Mouse (Mus musculus) myocyte (in vitro differentiated cells): ENCODE results near the gene Prkrip1. TPM values are rescaled to one million over a fixed set of nuclear protein-coding genes. Genes with fewer than 3 reads are reported as not detected.

Experiments used
- H3K27me3 ChIP-seq: one replicate; pipeline ENCODE4 v1.6.1; 2011; ENCODE audit not compliant: control insufficient read depth, insufficient read depth, insufficient read length
- H3K36me3 ChIP-seq: one replicate; pipeline ENCODE4 v1.6.1; 2011; ENCODE audit not compliant: control insufficient read depth, insufficient read depth
- H3K4me2 ChIP-seq: one replicate; pipeline ENCODE4 v1.6.1; 2011; ENCODE audit warnings: low read depth, control low read depth
- H3K4me3 ChIP-seq: one replicate; pipeline ENCODE4 v1.5.1; 2011; ENCODE audit warnings: mild to moderate bottlenecking, control low read depth, moderate library complexity
- H3K79me2 ChIP-seq: one replicate; pipeline ENCODE4 v1.6.1; 2011; ENCODE audit not compliant: control insufficient read depth, insufficient read depth
- H3ac ChIP-seq: one replicate; pipeline ENCODE4 v1.6.1; 2011; ENCODE audit not compliant: control insufficient read depth, insufficient read length
- CEBPB ChIP-seq: IDR thresholded peaks from 2 replicates; pipeline ENCODE4 v1.6.1; 2011; ENCODE audit warnings: mild to moderate bottlenecking, moderate library complexity; ENCODE audit not compliant: poor library complexity, insufficient read depth, severe bottlenecking
- E2F4 ChIP-seq: IDR thresholded peaks from one replicate; pipeline ENCODE4 v1.6.1; 2011; ENCODE audit warnings: mild to moderate bottlenecking, control low read depth, moderate library complexity; ENCODE audit not compliant: insufficient read depth
- MAX ChIP-seq: IDR thresholded peaks from one replicate; pipeline ENCODE4 v1.6.1; 2011; ENCODE audit warnings: low read depth, mild to moderate bottlenecking, control low read depth
- MYOD1 ChIP-seq, 3 experiments: IDR thresholded peaks; one replicate each; pipeline ENCODE4 v1.6.1; 2011; ENCODE audit warnings: control low read depth in 2 of 3, low read depth in 2 of 3, mild to moderate bottlenecking in 2 of 3, moderate library complexity in 1 of 3; ENCODE audit not compliant: insufficient read length in 2 of 3, control insufficient read depth in 1 of 3
- MYOG ChIP-seq, 3 experiments: IDR thresholded peaks; one replicate each; pipeline ENCODE4 v1.6.1; 2011; ENCODE audit warnings: control low read depth in 2 of 3, low read depth in 2 of 3, mild to moderate bottlenecking in 2 of 3; ENCODE audit not compliant: insufficient read length in 2 of 3, control insufficient read depth in 1 of 3, insufficient read depth in 1 of 3
- POLR2A ChIP-seq: IDR thresholded peaks from one replicate; pipeline ENCODE4 v1.6.1; 2011; ENCODE audit warnings: low read depth, mild to moderate bottlenecking, control low read depth, moderate library complexity; ENCODE audit not compliant: insufficient read length
- POLR2AphosphoS2 ChIP-seq: IDR thresholded peaks from one replicate; pipeline ENCODE4 v1.6.1; 2011; ENCODE audit warnings: low read depth, control low read depth; ENCODE audit not compliant: insufficient read length
- REST ChIP-seq: IDR thresholded peaks from one replicate; pipeline ENCODE4 v1.6.1; 2011; ENCODE audit warnings: mild to moderate bottlenecking, control low read depth, moderate library complexity; ENCODE audit not compliant: insufficient read depth, insufficient read length
- SRF ChIP-seq: IDR thresholded peaks from one replicate; pipeline ENCODE4 v1.6.1; 2011; ENCODE audit warnings: low read depth; ENCODE audit not compliant: control insufficient read depth, insufficient read length
- TCF12 ChIP-seq: IDR thresholded peaks from one replicate; pipeline ENCODE4 v1.6.1; 2011; ENCODE audit warnings: mild to moderate bottlenecking, control low read depth; ENCODE audit not compliant: poor library complexity, insufficient read depth, severe bottlenecking
- TCF3 ChIP-seq: IDR thresholded peaks from one replicate; pipeline ENCODE4 v1.6.1; 2011; ENCODE audit warnings: low read depth, control low read depth; ENCODE audit not compliant: insufficient read length
- USF1 ChIP-seq: IDR thresholded peaks from one replicate; pipeline ENCODE4 v1.6.1; 2011; ENCODE audit warnings: low read depth, mild to moderate bottlenecking, control low read depth, moderate library complexity
- polyA plus RNA-seq: library from polyadenylated mRNA; unstranded; fragments of >200 nt; fragmentation: generic; extraction: Trizol; gene quantifications from one replicate; pipeline ENCODE4 v1.2.1, GENCODE M21; 2012; ENCODE audit warnings: missing spikeins

Gene Prkrip1
- polyA plus RNA-seq, 1 experiment = 58.4 TPM

DNA sequence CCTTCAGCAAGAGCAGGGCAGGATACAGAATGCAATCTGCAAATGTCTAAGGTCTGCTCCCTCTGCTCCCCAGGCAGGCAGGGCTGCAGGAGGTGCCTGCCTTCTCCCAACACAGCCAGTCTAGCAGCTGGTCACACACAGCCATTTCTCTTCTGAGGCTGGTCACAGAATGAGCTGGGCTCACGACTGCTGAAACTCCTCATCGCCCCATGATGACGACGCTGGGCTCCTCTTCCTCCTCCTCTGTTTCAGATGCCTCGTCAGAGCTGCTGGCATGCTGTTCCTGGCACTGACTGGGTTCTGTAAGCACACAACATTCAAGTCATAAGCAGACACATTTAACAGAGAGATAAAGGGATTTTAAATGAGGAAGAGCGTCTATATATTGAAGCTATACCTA lies 17.6 kb downstream of the Prkrip1 start:
- Histone ChIP-seq H3K79me2 (no peaks in the 10 kb centered on the region), H3K36me3 (peaks cover 26% of the 10 kb centered on the region), H3K4me2 (no peak overlapping the region), H3K4me3 (no peak overlapping the region), H3ac (no peak overlapping the region), H3K27me3 (no peaks in the 10 kb centered on the region)
- no peak for TF ChIP-seq TCF12
- TF ChIP-seq CEBPB = no peak
- no peak for TF ChIP-seq MYOG (IDR thresholded peaks at IDR 0.05; ENCODE audit: control insufficient read depth in 1 of 3, insufficient read depth in 1 of 3, insufficient read length in 2 of 3, low read depth in 2 of 3)
- no peak for TF ChIP-seq MAX
- TF ChIP-seq POLR2A = no peak
- no peak for TF ChIP-seq REST

DNA sequence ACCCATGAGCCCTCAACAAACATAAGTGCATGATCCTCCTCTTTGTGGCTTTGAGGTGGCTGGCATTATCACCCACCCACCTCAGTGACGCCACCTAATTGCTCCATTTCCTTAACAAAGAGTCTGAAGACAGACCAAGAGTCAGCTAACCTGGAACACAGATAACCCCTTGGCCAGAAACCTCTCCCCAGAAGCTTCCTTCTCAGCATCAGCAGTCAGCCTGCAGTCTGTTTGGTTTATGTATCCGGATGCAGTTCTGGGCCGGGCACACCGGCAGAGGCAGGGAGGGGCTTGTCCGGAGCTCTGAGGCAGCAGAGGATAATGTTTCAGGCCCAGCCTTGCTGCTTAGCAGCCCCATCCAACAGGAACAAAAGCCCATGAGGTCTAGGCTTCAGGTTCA lies 19.2 kb downstream of the Prkrip1 start:
- no peak overlapping the region for H3K4me3 ChIP-seq
- no peaks in the 10 kb centered on the region for H3K79me2 ChIP-seq
- TF ChIP-seq MYOD1 (IDR thresholded peaks at IDR 0.05; ENCODE audit: control insufficient read depth in 1 of 3, insufficient read length in 2 of 3, low read depth in 2 of 3) (no peak), USF1 (no peak), E2F4 (no peak), REST (no peak)
- peaks cover 17% of the 10 kb centered on the region for H3K36me3 ChIP-seq
- H3K4me2 ChIP-seq = no peak overlapping the region
- H3K27me3 ChIP-seq = no peaks in the 10 kb centered on the region
- no peak overlapping the region for H3ac ChIP-seq

DNA sequence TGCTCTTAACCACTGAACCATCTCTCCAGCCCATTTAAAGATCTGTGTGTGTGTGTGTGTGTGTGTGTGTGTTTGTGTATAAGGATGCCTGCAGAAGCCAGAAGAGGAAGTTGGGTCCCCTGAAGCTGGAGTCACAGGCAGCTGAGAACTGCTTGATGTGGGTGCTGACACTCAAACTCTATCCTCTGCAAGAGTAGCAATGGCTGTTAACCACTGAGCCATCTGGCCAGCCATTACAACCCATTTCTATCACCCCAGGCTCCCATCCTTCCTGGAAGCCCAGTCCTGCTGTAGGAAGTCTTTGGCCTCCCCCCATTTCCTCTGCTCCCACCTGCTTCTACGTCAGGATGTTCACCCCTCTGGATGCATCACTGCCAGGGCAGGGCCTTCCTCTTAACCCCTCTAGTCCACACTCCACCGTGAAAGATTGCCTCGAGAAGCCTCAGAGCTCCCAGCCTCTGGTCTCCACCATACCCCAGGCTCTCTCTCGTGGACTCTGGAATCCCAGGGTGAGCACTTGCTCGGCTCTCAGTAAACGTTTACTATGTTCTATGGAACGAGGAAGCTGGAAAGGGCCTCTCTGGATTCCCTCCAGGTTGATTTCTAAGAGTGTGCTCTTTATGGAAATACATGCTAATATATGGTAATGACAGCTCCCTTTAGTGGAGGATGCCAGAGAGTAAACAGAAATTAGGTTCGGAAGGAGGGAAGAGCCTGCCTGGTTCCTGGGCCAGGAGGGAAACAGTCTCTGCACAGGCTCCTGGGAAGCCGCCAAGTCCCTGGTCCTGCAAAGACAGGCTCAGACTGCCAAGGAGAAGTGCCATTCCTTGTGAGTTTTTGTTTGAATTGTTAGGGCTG lies 24.9 kb downstream of the Prkrip1 start:
- H3K4me2 ChIP-seq = no peak overlapping the region
- H3ac ChIP-seq = no peak overlapping the region
- H3K4me3 ChIP-seq = no peak overlapping the region
- peaks cover 8% of the 10 kb centered on the region for H3K79me2 ChIP-seq
- no peak for TF ChIP-seq SRF
- TF ChIP-seq CEBPB = no peak
- no peak for TF ChIP-seq MYOD1 (IDR thresholded peaks at IDR 0.05; ENCODE audit: control insufficient read depth in 1 of 3, insufficient read length in 2 of 3, low read depth in 2 of 3)
- TF ChIP-seq TCF3 = no peak
- H3K36me3 ChIP-seq = peaks cover 7% of the 10 kb centered on the region
- no peaks in the 10 kb centered on the region for H3K27me3 ChIP-seq

DNA sequence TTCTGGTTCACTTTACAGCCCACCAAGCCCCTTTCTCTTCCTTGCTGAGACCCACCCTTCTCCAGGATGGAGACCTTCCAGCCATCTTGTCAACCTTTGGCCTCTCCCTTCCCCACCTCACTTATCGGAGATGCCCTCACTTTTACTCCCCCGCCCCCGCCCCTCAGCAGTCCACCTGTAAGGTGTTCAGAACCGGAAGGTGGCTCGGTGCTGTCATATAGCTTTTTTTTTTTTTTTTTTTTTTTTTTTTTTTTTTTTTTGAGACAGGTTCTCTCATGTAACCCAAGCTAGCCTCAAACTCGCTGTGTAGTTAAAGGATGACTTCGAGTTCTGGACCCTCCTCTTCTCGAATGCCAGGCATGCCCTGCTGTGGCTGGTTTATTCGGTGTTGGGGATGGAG lies 25.8 kb downstream of the Prkrip1 start:
- Histone ChIP-seq H3K4me3 (no peak overlapping the region), H3ac (no peak overlapping the region), H3K27me3 (no peaks in the 10 kb centered on the region), H3K79me2 (peaks cover 10% of the 10 kb centered on the region), H3K36me3 (peaks cover 8% of the 10 kb centered on the region), H3K4me2 (no peak overlapping the region)
- TF ChIP-seq MYOG (IDR thresholded peaks at IDR 0.05; ENCODE audit: control insufficient read depth in 1 of 3, insufficient read depth in 1 of 3, insufficient read length in 2 of 3, low read depth in 2 of 3) = no peak
- TF ChIP-seq MAX = no peak
- TF ChIP-seq CEBPB = no peak
- no peak for TF ChIP-seq POLR2A
- no peak for TF ChIP-seq USF1
- no peak for TF ChIP-seq TCF3
- no peak for TF ChIP-seq MYOD1 (IDR thresholded peaks at IDR 0.05; ENCODE audit: control insufficient read depth in 1 of 3, insufficient read length in 2 of 3, low read depth in 2 of 3)
- TF ChIP-seq TCF12 = no peak
- no peak for TF ChIP-seq POLR2AphosphoS2
- no peak for TF ChIP-seq E2F4
- no peak for TF ChIP-seq REST

DNA sequence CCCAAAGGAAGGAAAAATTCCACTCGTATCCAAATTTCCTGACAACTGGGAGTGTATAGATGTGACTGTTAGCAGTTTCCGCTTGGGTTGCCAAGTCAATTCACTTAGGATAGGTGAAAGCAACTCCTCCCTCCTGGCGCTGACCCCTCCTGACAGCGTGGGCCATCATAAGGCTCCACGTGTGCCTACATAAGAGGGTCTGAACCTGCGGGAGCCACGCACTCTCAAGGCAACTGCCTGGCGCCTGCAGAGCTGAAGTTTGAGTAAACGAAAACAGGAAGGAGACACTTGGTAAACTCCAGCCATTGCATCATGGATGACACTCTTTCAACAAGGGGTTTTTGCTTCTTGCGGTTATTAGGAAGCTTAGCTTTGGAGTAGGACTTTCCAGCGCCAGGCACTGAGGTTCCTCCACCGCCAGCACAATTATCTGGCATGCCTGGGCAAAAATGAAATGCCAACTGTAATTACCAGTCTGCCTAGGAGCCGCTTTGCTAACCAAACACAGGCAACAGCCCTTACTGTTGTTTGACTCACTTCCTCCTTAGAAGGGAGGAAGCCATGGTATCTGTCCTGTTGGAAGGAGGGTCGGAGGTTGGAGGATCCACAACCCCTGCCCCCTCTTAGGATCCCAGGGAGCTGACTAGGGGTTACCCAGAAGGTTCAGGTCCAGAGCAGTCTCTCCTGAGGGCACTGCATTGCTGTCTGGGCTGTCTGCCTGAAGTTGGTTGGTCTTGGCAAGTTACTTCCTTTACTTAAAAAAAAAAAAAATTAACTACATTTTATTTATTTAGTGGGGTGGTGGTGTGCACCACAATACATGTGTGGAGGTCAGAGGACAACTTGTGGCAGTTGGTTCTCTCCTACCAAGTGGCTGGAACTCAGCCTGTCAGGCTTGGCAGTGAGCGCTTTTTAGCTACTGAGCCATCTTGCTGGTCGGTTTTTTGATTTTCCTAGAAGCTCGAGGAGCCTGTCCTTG lies 27.1 kb downstream of the Prkrip1 start:
- Histone ChIP-seq H3K36me3 (peaks cover 5% of the 10 kb centered on the region), H3ac (peak overlapping the region; percentile 32), H3K4me2 (peak overlapping the region; percentile 92), H3K27me3 (no peaks in the 10 kb centered on the region), H3K79me2 (peaks cover 10% of the 10 kb centered on the region), H3K4me3 (peak overlapping the region; percentile 67)
- TF ChIP-seq POLR2AphosphoS2 (peak; percentile 47), USF1 (no peak), POLR2A (peak; percentile 51), MAX (peak; percentile 1), REST (no peak), MYOG (IDR thresholded peaks at IDR 0.05; ENCODE audit: control insufficient read depth in 1 of 3, insufficient read depth in 1 of 3, insufficient read length in 2 of 3, low read depth in 2 of 3) (no peak), TCF3 (no peak), CEBPB (peak; percentile 62; the same call in 1 of the 2 replicates)
